Mouse (Mus musculus) duodenum, adult 2 months (tissue): ENCODE measurements around the gene Faf2. TPM values are rescaled to one million over a fixed set of nuclear protein-coding genes. Genes with fewer than 3 reads are reported as not detected.

ENCODE experiments used
- polyA plus RNA-seq: library from polyadenylated mRNA; depleted of rRNA; stranded (reverse); fragments of >200 nt; gene quantifications from 2 replicates; pipeline ENCODE4 v1.2.3, GENCODE M21; 2012; ENCODE audit warnings: low replicate concordance; rRNA removed

Gene Faf2
- polyA plus RNA-seq, result 9.9 and 11.1 TPM in 2 replicates

GRCm38 (mm10) chr13:54621155-54621932 is at the start of gene Faf2:
Faf2 (plus strand) TSS chr13:54621784.

GRCm38 (mm10) chr13:54574854-54575481 is 46.6 kb upstream of the Faf2 start, which contains the start of gene Arl10:
Arl10 (plus strand) TSS chr13:54575015.

GRCm38 (mm10) chr13:54589996-54590951 is 31.3 kb upstream of the Faf2 start, which contains the start of the genes Nop16 and Higd2a:
Nop16 (minus strand) TSS chr13:54590090.
Higd2a (plus strand) TSS chr13:54590207.

GRCm38 (mm10) chr13:54610972-54611754 is 10.4 kb upstream of the Faf2 start, which contains the start of gene Cltb:
Cltb (minus strand) TSS chr13:54611344.

GRCm38 (mm10) chr13:54693558-54694347 is 72.2 kb downstream of the Faf2 start, which contains the start of gene Rnf44:
Rnf44 (minus strand) TSS chr13:54693907.

GRCm38 (mm10) chr13:54701243-54701642 is 79.7 kb downstream of the Faf2 start, which contains the start of gene Cdhr2:
Cdhr2 (plus strand) TSS chr13:54701461.

Other genes starting within 250 kb of the Faf2 start
- 15.6 and 21.2 TPM in 2 replicates for gene Thoc3, start 152.9 kb upstream of the Faf2 start, polyA plus RNA-seq
- gene Simc1, start 118.0 kb upstream of the Faf2 start, polyA plus RNA-seq, result 1.9 and 4.9 TPM in 2 replicates
- 110 and 120 TPM in 2 replicates for gene 4833439L19Rik, start 56.3 kb upstream of the Faf2 start, polyA plus RNA-seq
- 5.1 and 9.0 TPM in 2 replicates for gene Arl10, start 46.8 kb upstream of the Faf2 start, polyA plus RNA-seq
- gene Nop16, start 31.7 kb upstream of the Faf2 start, polyA plus RNA-seq, result 1.4 and 1.8 TPM in 2 replicates
- 208 and 284 TPM in 2 replicates for gene Higd2a, start 31.6 kb upstream of the Faf2 start, polyA plus RNA-seq
- 84.0 and 133 TPM in 2 replicates for gene Cltb, start 10.4 kb upstream of the Faf2 start, polyA plus RNA-seq
- gene Rnf44, start 72.1 kb downstream of the Faf2 start, polyA plus RNA-seq, result 205 and 292 TPM in 2 replicates
- 371 and 632 TPM in 2 replicates for gene Cdhr2, start 79.7 kb downstream of the Faf2 start, polyA plus RNA-seq
- gene Gprin1, start 128.1 kb downstream of the Faf2 start, polyA plus RNA-seq, result 0.38 and 0.39 TPM in 2 replicates
- gene Sncb, start 144.8 kb downstream of the Faf2 start, polyA plus RNA-seq, result 0.62 and 1.2 TPM in 2 replicates
- gene Eif4e1b, start 162.2 kb downstream of the Faf2 start, polyA plus RNA-seq, result not detected in 2 replicates
- 7.2 and 12.5 TPM in 2 replicates for gene Tspan17, start 167.6 kb downstream of the Faf2 start, polyA plus RNA-seq